Mouse (Mus musculus) layer of hippocampus, adult 2 months (tissue): ENCODE measurements around the gene Hmces. TPM values are rescaled to one million over a fixed set of nuclear protein-coding genes. Genes with fewer than 3 reads are reported as not detected.

Experiments used
- DNase-seq, 2 experiments: peaks; one replicate each; pipeline ENCODE4 v3.0.0; 2022; ENCODE audit warnings: low spot score in 2 of 2
- H3K27ac ChIP-seq: fragments of 200-600 bp; 2 replicates; pipeline ENCODE4 v1.8.1; 2022
- H3K4me3 ChIP-seq: fragments of 200-600 bp; 2 replicates; pipeline ENCODE4 v1.8.1; 2022; ENCODE audit warnings: mild to moderate bottlenecking
- CTCF ChIP-seq: fragments of 200-600 bp; conservative IDR thresholded peaks from 2 replicates; pipeline ENCODE4 v1.8.1; 2022; ENCODE audit warnings: antibody characterized with exemption, mild to moderate bottlenecking, moderate library complexity
- long read RNA-seq, 2 experiments: library from polyadenylated mRNA; stranded (forward); transcript quantifications; one replicate each; pipeline ENCODE4 v2.0.0; 2021; ENCODE audit warnings: borderline mapping rate in 2 of 2
- total RNA-seq, 2 experiments: library from RNA; stranded (reverse); gene quantifications; 2 replicates each; pipeline ENCODE4 v1.2.3; 2021

Hmces gene
- total RNA-seq = 10 to 100 TPM; 23.0 to 27.3 TPM
- long read RNA-seq, experiment 1, transcript Hmces-201 (7 exons, 1,464 nt) = major isoform, 12 of 14 reads
- long read RNA-seq, experiment 1, partial matches to known transcripts = 0 of 14 reads
- long read RNA-seq, experiment 1, other reads (novel, unspliced or antisense) = 1 of 14 reads
- long read RNA-seq, experiment 2, transcript Hmces-202 (6 exons, 1,572 nt) = minor isoform, 7 of 24 reads
- long read RNA-seq, experiment 2, transcript Hmces-201 (7 exons, 1,464 nt) = major isoform, 14 of 24 reads
- long read RNA-seq, experiment 2, partial matches to known transcripts = 0 of 24 reads
- long read RNA-seq, experiment 2, other reads (novel, unspliced or antisense) = 3 of 24 reads

DNA sequence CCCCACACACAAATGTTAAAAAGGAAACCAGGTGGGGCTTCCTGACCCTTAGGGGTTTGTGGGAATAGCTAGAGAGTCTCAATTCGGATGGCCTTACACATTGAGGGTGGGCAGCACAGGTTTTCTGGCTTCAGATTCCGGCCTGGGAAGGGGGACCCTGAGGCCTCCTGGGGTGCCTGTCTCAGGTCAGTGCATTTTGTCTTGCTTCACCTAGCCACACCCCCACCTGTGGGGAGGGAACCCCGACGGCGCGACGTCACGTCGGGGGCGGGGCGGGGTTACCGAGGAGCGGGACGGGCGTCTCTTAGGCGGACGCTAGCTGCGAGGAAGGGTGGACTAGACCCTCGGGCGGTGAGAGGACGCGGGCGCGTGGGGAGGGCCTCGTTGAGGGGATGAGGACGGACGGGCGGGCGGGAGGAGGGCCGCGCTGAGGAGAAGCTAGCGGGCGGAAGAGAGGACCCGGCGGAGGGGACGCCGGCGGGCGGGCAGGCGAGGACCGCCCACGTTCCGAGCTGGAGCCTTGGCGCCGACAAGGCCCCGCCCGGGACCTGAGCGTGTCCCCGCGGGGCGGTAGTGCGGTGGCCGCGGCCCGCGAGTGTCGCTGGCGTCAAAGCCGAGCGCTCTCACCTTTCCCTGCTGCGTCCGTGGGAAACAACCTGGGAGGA, at the start of gene Hmces:
TSS of gene Hmces (plus strand) at position 275 of the 665 bp plus-strand sequence.
- no peak for TF ChIP-seq CTCF
- DNase-seq = peak; percentile 44 to 69

GRCm38 (mm10) chr6:87866211-87866610, 47.5 kb upstream of the Hmces start:
- DNase-seq = no peak
- no peak overlapping the region for H3K4me3 ChIP-seq
- no peak overlapping the region for H3K27ac ChIP-seq
- TF ChIP-seq CTCF = no peak

More for the DNA sequence above, at the start of gene Hmces:
- Histone ChIP-seq H3K27ac (peak within 1 kb of the TSS; percentile 92), H3K4me3 (peak within 1 kb of the TSS; percentile 94)

- Histone ChIP-seq H3K27ac (no peak overlapping the region), H3K4me3 (no peak overlapping the region)
- no peak for DNase-seq
- no peak for TF ChIP-seq CTCF
Observed at GRCm38 (mm10) chr6:87867256-87867655, 46.5 kb upstream of the Hmces start.

DNA sequence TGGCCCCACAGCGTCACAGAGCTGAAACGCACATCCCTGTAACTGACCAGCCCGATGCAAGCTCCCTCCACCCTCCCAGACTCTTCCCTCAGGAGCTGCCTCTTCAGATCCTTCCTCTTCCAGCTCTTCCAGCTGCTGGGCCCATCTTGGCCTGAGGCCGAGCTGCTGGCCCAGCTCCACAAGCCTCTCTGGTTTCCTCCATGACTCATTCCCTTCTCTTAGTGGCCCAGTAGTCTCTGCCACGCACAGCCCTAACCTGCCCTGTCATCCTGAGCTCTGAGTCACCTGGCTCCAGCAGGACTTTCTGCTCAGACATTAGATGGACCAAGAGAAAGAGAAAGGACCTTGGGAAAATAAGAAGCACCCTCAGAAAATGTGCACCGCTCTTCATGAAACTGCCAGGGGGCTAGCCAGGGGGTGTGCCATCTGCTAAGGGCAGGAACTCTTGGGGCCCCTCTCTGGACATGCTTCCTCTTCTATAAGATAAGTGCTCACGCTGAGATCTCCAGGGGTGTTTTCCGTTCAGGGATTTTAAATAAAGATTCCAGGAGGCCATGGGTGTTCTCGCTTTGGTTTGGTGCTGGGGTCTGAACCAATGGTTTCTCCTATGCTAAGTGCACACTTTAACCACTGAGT, 44.7 kb upstream of the Hmces start:
- H3K4me3 ChIP-seq = no peak overlapping the region
- H3K27ac ChIP-seq = no peak overlapping the region
- no peak for TF ChIP-seq CTCF
- no peak for DNase-seq

DNA sequence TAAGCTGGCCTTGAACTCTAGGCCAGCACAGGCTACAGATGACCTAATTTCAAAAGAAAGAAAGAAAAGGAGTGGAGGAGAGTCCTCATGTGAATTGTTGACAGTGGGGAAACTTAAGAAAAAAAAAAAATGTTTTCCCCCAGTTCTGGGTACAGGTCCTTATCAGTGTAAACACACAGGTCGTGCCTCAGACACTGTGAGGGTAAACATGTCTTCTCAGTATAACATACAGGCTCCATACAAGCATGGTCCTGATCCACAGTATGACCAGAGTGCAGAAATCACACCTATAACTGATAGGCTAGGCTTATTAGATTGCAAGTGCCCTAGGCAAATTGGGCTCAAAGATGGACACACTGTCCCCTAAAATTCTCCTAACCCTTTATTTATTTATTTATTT, 43.3 kb upstream of the Hmces start:
- Histone ChIP-seq H3K27ac (no peak overlapping the region), H3K4me3 (no peak overlapping the region)
- DNase-seq = no peak

GRCm38 (mm10) chr6:87871240-87871639, 42.5 kb upstream of the Hmces start:
- no peak overlapping the region for H3K4me3 ChIP-seq
- DNase-seq = no peak
- TF ChIP-seq CTCF = no peak
- no peak overlapping the region for H3K27ac ChIP-seq

More for the DNA sequence above, 43.3 kb upstream of the Hmces start:
- no peak for TF ChIP-seq CTCF

GRCm38 (mm10) chr6:87873104-87873503, 40.6 kb upstream of the Hmces start:
- no peak for TF ChIP-seq CTCF
- Histone ChIP-seq H3K27ac (no peak overlapping the region), H3K4me3 (no peak overlapping the region)
- DNase-seq = no peak

- H3K27ac ChIP-seq = no peak overlapping the region
- H3K4me3 ChIP-seq = no peak overlapping the region
- TF ChIP-seq CTCF = peak; percentile 40
- DNase-seq = no peak
Observed at GRCm38 (mm10) chr6:87873963-87874362, 39.8 kb upstream of the Hmces start.

DNA sequence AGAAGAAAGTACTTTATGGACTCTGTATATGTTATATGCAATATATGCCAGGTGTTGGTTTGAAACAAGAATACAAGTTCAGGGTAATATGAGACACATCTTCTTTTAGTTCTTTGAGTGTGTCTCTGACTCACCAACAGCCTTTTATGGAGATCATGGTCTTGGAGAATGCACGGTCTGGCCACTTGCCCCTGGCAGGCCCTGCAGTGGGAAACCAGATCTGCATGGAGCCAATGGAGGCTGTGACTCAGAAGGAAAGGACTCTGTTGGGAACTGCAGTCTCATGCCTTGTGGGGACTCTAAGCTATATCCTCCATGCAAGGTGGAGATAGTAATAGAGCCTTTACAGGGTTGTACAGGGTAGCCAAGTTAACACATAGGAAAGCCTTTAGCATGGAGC, 38.7 kb upstream of the Hmces start:
- Histone ChIP-seq H3K27ac (no peak overlapping the region), H3K4me3 (no peak overlapping the region)
- DNase-seq = no peak
- TF ChIP-seq CTCF = no peak

DNA sequence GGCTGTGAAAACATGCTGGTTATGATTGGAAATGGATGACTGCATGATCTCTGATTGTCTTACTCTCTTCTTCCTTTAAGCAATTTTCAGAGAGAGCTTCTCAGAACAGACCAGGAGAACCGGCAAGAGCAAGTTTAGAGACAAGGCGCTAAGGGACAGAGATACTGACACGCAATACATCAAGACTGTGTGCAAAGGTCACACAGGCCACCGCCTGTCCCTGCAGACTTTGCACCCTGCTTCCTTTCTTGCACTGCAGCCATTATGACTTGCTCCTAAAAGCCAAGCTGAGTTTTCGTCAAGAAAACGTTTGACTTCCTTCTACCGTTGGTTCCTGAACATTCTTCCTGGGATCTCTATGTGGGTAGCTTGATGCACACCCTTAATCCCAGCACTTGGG, 38.2 kb upstream of the Hmces start:
- no peak for TF ChIP-seq CTCF
- Histone ChIP-seq H3K4me3 (no peak overlapping the region), H3K27ac (no peak overlapping the region)
- DNase-seq = no peak

DNA sequence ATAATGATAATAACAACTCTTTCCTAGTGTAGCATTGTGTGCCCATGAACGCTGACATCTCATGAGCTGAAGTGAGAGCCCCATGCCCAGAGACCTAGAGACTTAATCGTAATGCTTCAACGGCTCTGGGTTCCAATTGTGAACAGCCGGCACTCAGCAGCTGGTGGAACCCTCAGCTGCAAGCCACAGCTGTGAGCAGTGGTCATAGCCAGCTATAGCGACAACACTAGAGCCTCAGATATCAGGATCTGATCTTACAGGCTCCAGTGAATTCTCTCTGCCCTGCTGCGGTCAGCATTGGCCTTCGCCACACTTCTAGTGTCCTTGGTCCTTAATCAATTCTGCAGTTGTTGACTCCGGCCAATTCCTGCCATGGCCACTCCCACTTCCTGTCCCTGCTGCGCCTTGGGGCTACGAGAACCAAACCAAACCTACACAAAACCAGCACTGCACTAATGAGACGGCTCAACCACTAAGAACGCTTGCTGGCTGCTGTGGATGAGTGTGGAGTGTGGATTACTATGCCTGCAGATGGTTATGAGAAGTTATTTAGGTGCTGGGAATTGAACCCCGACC, 37.6 kb upstream of the Hmces start:
- H3K4me3 ChIP-seq = no peak overlapping the region
- no peak for TF ChIP-seq CTCF
- no peak for DNase-seq
- H3K27ac ChIP-seq = no peak overlapping the region

GRCm38 (mm10) chr6:87879010-87879409, 34.7 kb upstream of the Hmces start:
- H3K27ac ChIP-seq = no peak overlapping the region
- no peak for DNase-seq
- H3K4me3 ChIP-seq = no peak overlapping the region
- no peak for TF ChIP-seq CTCF

DNA sequence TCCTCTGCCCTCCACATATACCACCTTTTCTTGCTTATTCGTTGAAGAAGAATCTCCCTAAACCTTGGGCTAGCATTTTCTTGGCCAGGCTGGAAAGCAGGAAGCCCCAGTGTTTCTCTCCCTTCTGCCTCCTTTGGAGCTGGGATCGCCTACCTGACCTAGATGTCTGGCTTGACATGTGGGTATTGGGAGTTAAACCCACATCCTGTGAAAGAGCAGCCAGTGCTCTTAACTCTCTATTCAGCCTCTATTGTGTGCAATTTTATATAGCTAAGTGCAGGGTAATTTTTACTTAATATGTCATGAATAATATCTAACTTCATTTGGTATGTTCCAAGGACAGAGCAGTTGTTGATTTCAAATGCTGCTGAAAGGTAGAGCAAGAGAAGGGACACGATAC, 34.1 kb upstream of the Hmces start:
- no peak for DNase-seq
- Histone ChIP-seq H3K4me3 (no peak overlapping the region), H3K27ac (no peak overlapping the region)
- TF ChIP-seq CTCF = no peak
